Mouse (Mus musculus) thymus, adult 2 months (tissue): ENCODE measurements around the gene Syngr2.

ENCODE experiments used
- CTCF ChIP-seq: fragments of 200-500 bp; IDR thresholded peaks from 2 replicates; pipeline ENCODE4 v1.5.1; 2012; ENCODE audit warnings: mild to moderate bottlenecking, control low read depth, low read length, moderate library complexity, borderline replicate concordance; ENCODE audit not compliant: control insufficient read depth, poor library complexity, insufficient read depth; ENCODE audit errors: extremely low read depth
- POLR2A ChIP-seq: fragments of 200-500 bp; IDR thresholded peaks from 2 replicates; pipeline ENCODE4 v1.6.1; 2012; ENCODE audit warnings: mild to moderate bottlenecking, low read length, control low read depth, moderate library complexity; ENCODE audit not compliant: control insufficient read depth, poor library complexity, insufficient read depth; ENCODE audit errors: extremely low read depth

- TF ChIP-seq CTCF, result no peak
- TF ChIP-seq POLR2A, result no peak
Observed at GRCm38 (mm10) chr11:117799174-117799573, 10.3 kb upstream of the Syngr2 start.
